Mouse (Mus musculus): ENCODE measurements around the gene Ankrd31. TPM values are rescaled to one million over a fixed set of nuclear protein-coding genes. Genes with fewer than 3 reads are reported as not detected.
"Not testable (repeated sequence)": the region's sequence is repeated elsewhere in the genome, so short reads cannot be mapped to it uniquely, and the experiment has no call there.

Ankrd31 gene
- polyA plus RNA-seq, 1 experiment = not detected

- H3K36me3 ChIP-seq (replicated peaks; ENCODE audit: low read length) = no peaks in the 10 kb centered on the region
Measured at GRCm38 (mm10) chr13:96906717-96907116, 158.6 kb downstream of the Ankrd31 start.

GRCm38 (mm10) chr13:96911202-96911601, 163.1 kb downstream of the Ankrd31 start:
- no peaks in the 10 kb centered on the region for H3K36me3 ChIP-seq (replicated peaks; ENCODE audit: low read length)
- H3K9me3 ChIP-seq = 0 out of 2 replicates have a peak, but pooled peaks cover 3% of the 10 kb centered on the region
- no peaks in the 10 kb centered on the region for H3K4me1 ChIP-seq
- TF ChIP-seq GATA1 (IDR thresholded peaks at IDR 0.05; ENCODE audit: borderline replicate concordance, low read length) = no peak
- no peak overlapping the region for H3K4me3 ChIP-seq (replicated peaks)
- peaks cover 18% of the 10 kb centered on the region for H3K27me3 ChIP-seq (replicated peaks)

More at GRCm38 (mm10) chr13:96906717-96907116, 158.6 kb downstream of the Ankrd31 start:
- Histone ChIP-seq H3K27me3 (replicated peaks) (peaks cover 4% of the 10 kb centered on the region), H3K4me3 (replicated peaks) (no peak overlapping the region), H3K4me1 (no peaks in the 10 kb centered on the region), H3K9me3 (0 out of 2 replicates have a peak, but pooled peaks cover 3% of the 10 kb centered on the region)
- no peak for TF ChIP-seq GATA1 (IDR thresholded peaks at IDR 0.05; ENCODE audit: borderline replicate concordance, low read length)
- no peak for TF ChIP-seq FLI1 (IDR thresholded peaks at IDR 0.05; ENCODE audit: low read length)

GRCm38 (mm10) chr13:96923134-96923533, 175.1 kb downstream of the Ankrd31 start:
- not testable (repeated sequence) for H3K4me3 ChIP-seq (replicated peaks)

GRCm38 (mm10) chr13:96923999-96924961, 176.2 kb downstream of the Ankrd31 start, which contains the start of gene Gcnt4:
Gene Gcnt4 (plus strand): TSS chr13:96924689.
- no peaks in the 10 kb centered on the region for H3K36me3 ChIP-seq (replicated peaks; ENCODE audit: low read length)
- H3K4me3 ChIP-seq (replicated peaks) = peak within 1 kb of the TSS; percentile 94
- H3K27me3 ChIP-seq (replicated peaks) = peaks cover 68% of the 10 kb centered on the region
- TF ChIP-seq FLI1 (IDR thresholded peaks at IDR 0.05; ENCODE audit: low read length) (no peak), GATA1 (IDR thresholded peaks at IDR 0.05; ENCODE audit: borderline replicate concordance, low read length) (no peak)
- H3K4me1 ChIP-seq = peaks cover 17% of the 10 kb centered on the region
- H3K9me3 ChIP-seq = peaks cover 9% of the 10 kb centered on the region

More at GRCm38 (mm10) chr13:96923134-96923533, 175.1 kb downstream of the Ankrd31 start:
- not testable (repeated sequence) for H3K9me3 ChIP-seq; H3K36me3 ChIP-seq (replicated peaks; ENCODE audit: low read length)
- Histone ChIP-seq H3K27me3 (replicated peaks) (peaks cover 67% of the 10 kb centered on the region), H3K4me1 (peaks cover 17% of the 10 kb centered on the region)

- Histone ChIP-seq H3K4me3 (replicated peaks) (peak overlapping the region; percentile 94), H3K36me3 (replicated peaks; ENCODE audit: low read length) (no peaks in the 10 kb centered on the region), H3K4me1 (peaks cover 17% of the 10 kb centered on the region), H3K9me3 (peaks cover 14% of the 10 kb centered on the region), H3K27me3 (replicated peaks) (peaks cover 68% of the 10 kb centered on the region)
- TF ChIP-seq FLI1 (IDR thresholded peaks at IDR 0.05; ENCODE audit: low read length) (no peak), GATA1 (IDR thresholded peaks at IDR 0.05; ENCODE audit: borderline replicate concordance, low read length) (no peak)
Measured at GRCm38 (mm10) chr13:96924985-96925745, 177.1 kb downstream of the Ankrd31 start.

GRCm38 (mm10) chr13:96925991-96926725, 178.1 kb downstream of the Ankrd31 start:
- peaks cover 72% of the 10 kb centered on the region for H3K27me3 ChIP-seq (replicated peaks)

GRCm38 (mm10) chr13:96927781-96928180, 179.7 kb downstream of the Ankrd31 start:
- Histone ChIP-seq H3K4me1 (peaks cover 17% of the 10 kb centered on the region), H3K4me3 (replicated peaks) (no peak overlapping the region), H3K36me3 (replicated peaks; ENCODE audit: low read length) (no peaks in the 10 kb centered on the region), H3K9me3 (peaks cover 29% of the 10 kb centered on the region), H3K27me3 (replicated peaks) (peaks cover 86% of the 10 kb centered on the region)
- TF ChIP-seq FLI1 (IDR thresholded peaks at IDR 0.05; ENCODE audit: low read length) (no peak), GATA1 (IDR thresholded peaks at IDR 0.05; ENCODE audit: borderline replicate concordance, low read length) (no peak)

More at GRCm38 (mm10) chr13:96925991-96926725, 178.1 kb downstream of the Ankrd31 start:
- H3K36me3 ChIP-seq (replicated peaks; ENCODE audit: low read length) = no peaks in the 10 kb centered on the region
- H3K4me3 ChIP-seq (replicated peaks) = no peak overlapping the region
- H3K9me3 ChIP-seq = peaks cover 23% of the 10 kb centered on the region
- no peak for TF ChIP-seq GATA1 (IDR thresholded peaks at IDR 0.05; ENCODE audit: borderline replicate concordance, low read length)
- TF ChIP-seq FLI1 (IDR thresholded peaks at IDR 0.05; ENCODE audit: low read length) = no peak
- H3K4me1 ChIP-seq = peaks cover 17% of the 10 kb centered on the region

DNA sequence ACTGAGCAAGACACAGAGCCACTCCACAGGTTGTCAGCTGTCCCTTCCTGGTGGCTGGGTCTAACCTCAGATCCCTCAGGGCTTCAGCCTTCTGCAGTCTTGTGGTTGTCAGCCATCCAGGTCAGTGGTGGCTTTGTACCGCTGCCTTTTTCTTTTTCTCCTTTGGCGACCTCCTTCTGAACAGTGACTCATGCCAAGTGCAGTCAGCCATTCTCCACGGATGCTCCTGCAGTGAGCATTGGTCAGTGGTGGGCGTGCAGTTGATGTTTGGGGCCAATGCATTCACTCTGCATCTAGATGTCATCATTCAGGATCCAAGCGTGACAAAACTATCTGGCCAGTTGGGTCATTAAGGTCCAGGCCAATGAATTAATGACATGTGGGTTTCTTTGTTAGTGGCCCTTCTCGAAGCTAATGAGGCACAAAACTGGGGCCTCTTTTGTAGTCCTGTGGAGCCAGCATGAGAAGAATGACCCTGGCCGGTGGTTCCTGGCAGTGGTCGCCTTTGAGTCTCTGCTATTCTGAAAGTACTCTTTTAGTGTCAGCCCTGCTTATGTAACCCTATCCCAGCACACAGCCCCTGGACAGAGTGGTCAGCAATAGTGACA, 180.5 kb downstream of the Ankrd31 start:
- Histone ChIP-seq H3K9me3 (peaks cover 29% of the 10 kb centered on the region), H3K27me3 (replicated peaks) (peaks cover 88% of the 10 kb centered on the region), H3K4me1 (peaks cover 17% of the 10 kb centered on the region), H3K36me3 (replicated peaks; ENCODE audit: low read length) (no peaks in the 10 kb centered on the region), H3K4me3 (replicated peaks) (no peak overlapping the region)
- TF ChIP-seq GATA1 (IDR thresholded peaks at IDR 0.05; ENCODE audit: borderline replicate concordance, low read length) (no peak), FLI1 (IDR thresholded peaks at IDR 0.05; ENCODE audit: low read length) (no peak)

- Histone ChIP-seq H3K9me3 (peaks cover 20% of the 10 kb centered on the region), H3K36me3 (replicated peaks; ENCODE audit: low read length) (no peaks in the 10 kb centered on the region), H3K4me1 (no peaks in the 10 kb centered on the region), H3K27me3 (replicated peaks) (peaks cover 63% of the 10 kb centered on the region), H3K4me3 (replicated peaks) (no peak overlapping the region)
- TF ChIP-seq FLI1 (IDR thresholded peaks at IDR 0.05; ENCODE audit: low read length) (no peak), GATA1 (IDR thresholded peaks at IDR 0.05; ENCODE audit: borderline replicate concordance, low read length) (no peak)
Measured at GRCm38 (mm10) chr13:96932745-96933144, 184.7 kb downstream of the Ankrd31 start.

All from megakaryocyte, embryonic 14.5 days (primary cell).